Mouse (Mus musculus): ENCODE data around the gene Slc5a4b.

DNA sequence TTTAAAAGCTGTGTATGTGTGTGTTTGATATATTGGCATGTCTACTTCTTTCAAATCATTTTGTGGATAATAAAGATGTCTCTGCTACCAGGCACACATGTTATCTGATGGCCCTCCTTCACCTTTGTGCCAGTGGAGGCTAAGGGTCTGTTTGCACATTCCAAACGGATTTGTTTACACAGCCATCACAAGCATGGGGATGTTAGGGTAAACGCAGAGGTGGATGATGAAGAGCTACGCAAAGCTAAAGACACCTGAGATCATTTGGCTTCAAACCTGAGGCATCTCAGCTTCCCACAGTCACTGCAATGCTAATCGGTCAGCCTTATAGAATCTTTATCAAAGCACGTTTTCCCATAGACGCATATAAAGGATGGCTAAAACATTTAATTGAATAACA is 61.8 kb downstream of the Slc5a4b start:
- TF ChIP-seq CTCF (IDR thresholded peaks at IDR 0.05; ENCODE audit: low read depth, low read length), result no peak
- no peak for TF ChIP-seq POLR2A (IDR thresholded peaks at IDR 0.05; ENCODE audit: extremely low read depth, insufficient read depth, low read length)

Measured in liver, adult 2 months (tissue).